Mouse (Mus musculus): ENCODE measurements around the gene Ccnjl. TPM values are rescaled to one million over a fixed set of nuclear protein-coding genes. Genes with fewer than 3 reads are reported as not detected.

Ccnjl gene
- total and polyA plus RNA-seq, 3 experiments, result not detected

DNA sequence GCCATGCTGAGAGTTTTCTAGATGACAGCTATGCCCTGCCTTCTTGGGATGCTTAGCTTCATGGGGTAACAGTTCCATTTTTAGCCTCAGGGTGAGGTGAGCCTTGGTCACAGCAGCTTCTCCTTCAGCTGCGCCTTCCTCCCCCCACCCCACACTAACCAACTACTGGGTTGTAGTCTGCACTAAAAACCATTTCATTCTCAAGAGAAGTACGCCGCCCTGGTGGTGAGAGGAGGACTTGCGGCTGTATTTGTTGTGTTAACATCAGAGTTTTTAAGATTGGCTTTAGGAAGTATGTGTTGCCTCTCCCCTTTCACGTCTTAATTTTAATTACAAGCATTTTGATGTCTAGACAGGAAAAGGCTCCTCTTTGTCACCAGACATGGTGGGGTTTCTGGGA, 39.7 kb downstream of the Ccnjl start:
- H3K9ac ChIP-seq (ENCODE audit: control insufficient read depth, low read depth, low read length, poor library complexity, severe bottlenecking), result no peak overlapping the region
- no peak overlapping the region for H3K4me3 ChIP-seq (ENCODE audit: control insufficient read depth in 1 of 2, insufficient read depth in 1 of 2, low read depth in 2 of 2, low read length in 2 of 2)
- H3K36me3 ChIP-seq (ENCODE audit: control insufficient read depth in 1 of 2, insufficient read depth in 2 of 2, low read length in 2 of 2), result no peaks in the 10 kb centered on the region
- DNase-seq (ENCODE audit: low read depth, low spot score), result peak; percentile 33
- H3K9me3 ChIP-seq (replicated peaks; ENCODE audit: insufficient read depth, low read length), result no peaks in the 10 kb centered on the region
- no peak overlapping the region for H3K27ac ChIP-seq (ENCODE audit: control insufficient read depth, low read depth, low read length)
- TF ChIP-seq TBP (IDR thresholded peaks at IDR 0.05; ENCODE audit: low read depth, low read length), result no peak
- TF ChIP-seq CTCF (IDR thresholded peaks at IDR 0.05 in 2 of 3, conservative IDR thresholded peaks at IDR 0.05 in 1 of 3; ENCODE audit: control insufficient read depth in 1 of 3, insufficient read depth in 1 of 3, low read depth in 2 of 3, low read length in 3 of 3, poor library complexity in 1 of 3, severe bottlenecking in 1 of 3), result peak; percentile 52 to 55 (median 54)
- no peaks in the 10 kb centered on the region for H3K79me2 ChIP-seq (ENCODE audit: control insufficient read depth, insufficient read depth, low read length, poor library complexity)
- no peaks in the 10 kb centered on the region for H3K27me3 ChIP-seq (ENCODE audit: control insufficient read depth in 1 of 2, insufficient read depth in 2 of 2, low read length in 2 of 2)
- H3K4me1 ChIP-seq (ENCODE audit: control insufficient read depth in 1 of 2, insufficient read depth in 2 of 2, low read length in 2 of 2), result no peaks in the 10 kb centered on the region

DNA sequence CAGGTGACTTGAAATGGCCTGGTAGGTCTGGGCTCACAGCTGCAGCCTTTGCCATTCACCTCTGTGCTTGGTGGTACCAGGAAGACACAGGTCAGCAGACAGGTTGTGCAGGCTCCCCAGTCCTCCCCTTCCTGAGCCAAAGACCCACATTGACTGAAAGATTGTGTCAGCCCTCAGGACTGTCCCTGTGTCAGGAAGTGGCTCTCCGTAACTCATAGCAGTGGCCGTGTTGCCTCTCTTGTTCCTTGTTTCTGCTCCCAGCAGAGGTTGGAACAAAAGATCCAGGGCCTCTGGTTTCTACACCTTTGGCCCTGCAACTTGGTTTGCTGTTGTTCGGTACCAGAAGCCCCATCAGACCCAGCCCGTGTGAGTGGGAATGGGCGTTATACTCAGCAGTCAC, 40.6 kb downstream of the Ccnjl start:
- DNase-seq (ENCODE audit: low read depth, low spot score), result no peak
- no peak overlapping the region for H3K27ac ChIP-seq (ENCODE audit: control insufficient read depth, low read depth, low read length)
- no peaks in the 10 kb centered on the region for H3K9me3 ChIP-seq (replicated peaks; ENCODE audit: insufficient read depth, low read length)

DNA sequence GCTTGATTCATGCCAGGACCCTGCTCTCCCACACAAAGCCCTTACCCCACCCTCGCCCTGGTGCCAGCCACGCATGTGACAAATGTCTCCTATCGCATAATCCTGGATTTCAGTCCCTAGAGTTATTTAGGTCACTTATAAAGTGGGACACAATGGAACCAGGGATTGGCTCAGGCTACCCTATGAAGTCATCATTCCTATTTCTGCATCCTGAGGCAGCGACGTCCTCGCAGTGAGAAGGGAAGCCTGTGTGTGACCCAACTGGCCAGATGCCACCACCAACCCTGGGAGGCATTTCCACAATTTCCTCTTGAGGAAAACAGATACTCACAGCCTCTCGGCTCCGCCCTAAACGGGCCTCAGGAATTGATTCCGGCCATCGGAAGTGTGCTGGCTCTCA, 41.0 kb downstream of the Ccnjl start:
- H3K9ac ChIP-seq (ENCODE audit: control insufficient read depth, low read depth, low read length, poor library complexity, severe bottlenecking), result no peak overlapping the region
- no peaks in the 10 kb centered on the region for H3K9me3 ChIP-seq (replicated peaks; ENCODE audit: insufficient read depth, low read length)
- TF ChIP-seq UBTF (IDR thresholded peaks at IDR 0.05; ENCODE audit: borderline replicate concordance, insufficient read depth, low read depth, low read length) (no peak), ZKSCAN1 (IDR thresholded peaks at IDR 0.05; ENCODE audit: low read depth, low read length) (no peak), KAT2A (conservative IDR thresholded peaks at IDR 0.05; ENCODE audit: low read depth, low read length) (no peak), E2F4 (IDR thresholded peaks at IDR 0.05; ENCODE audit: borderline replicate concordance, low read depth, low read length) (no peak), POLR2AphosphoS2 (IDR thresholded peaks at IDR 0.05; ENCODE audit: low read length) (no peak), RCOR1 (IDR thresholded peaks at IDR 0.05; ENCODE audit: low read depth, low read length) (no peak), MAZ (IDR thresholded peaks at IDR 0.05; ENCODE audit: low read depth, low read length) (no peak), SMC3 (IDR thresholded peaks at IDR 0.05; ENCODE audit: low read depth, low read length) (no peak), NRF1 (IDR thresholded peaks at IDR 0.05; ENCODE audit: insufficient read depth, low read depth, low read length, poor library complexity, severe bottlenecking) (no peak), ZC3H11A (IDR thresholded peaks at IDR 0.05; ENCODE audit: low read depth, low read length) (no peak), ZMIZ1 (IDR thresholded peaks at IDR 0.05; ENCODE audit: low read depth, low read length) (no peak), ELF1 (IDR thresholded peaks at IDR 0.05; ENCODE audit: low read depth, low read length) (no peak)
- H3K4me1 ChIP-seq (ENCODE audit: control insufficient read depth in 1 of 2, insufficient read depth in 2 of 2, low read length in 2 of 2), result no peaks in the 10 kb centered on the region
- H3K4me3 ChIP-seq (ENCODE audit: control insufficient read depth in 1 of 2, insufficient read depth in 1 of 2, low read depth in 2 of 2, low read length in 2 of 2), result no peak overlapping the region
- H3K79me2 ChIP-seq (ENCODE audit: control insufficient read depth, insufficient read depth, low read length, poor library complexity), result no peaks in the 10 kb centered on the region
- no peaks in the 10 kb centered on the region for H3K36me3 ChIP-seq (ENCODE audit: control insufficient read depth in 1 of 2, insufficient read depth in 2 of 2, low read length in 2 of 2)
- H3K27ac ChIP-seq (ENCODE audit: control insufficient read depth, low read depth, low read length), result no peak overlapping the region
- DNase-seq (ENCODE audit: low read depth, low spot score), result no peak
- H3K27me3 ChIP-seq (ENCODE audit: control insufficient read depth in 1 of 2, insufficient read depth in 2 of 2, low read length in 2 of 2), result no peaks in the 10 kb centered on the region

More for the DNA sequence above, 40.6 kb downstream of the Ccnjl start:
- Histone ChIP-seq H3K36me3 (ENCODE audit: control insufficient read depth in 1 of 2, insufficient read depth in 2 of 2, low read length in 2 of 2) (no peaks in the 10 kb centered on the region), H3K4me1 (ENCODE audit: control insufficient read depth in 1 of 2, insufficient read depth in 2 of 2, low read length in 2 of 2) (no peaks in the 10 kb centered on the region), H3K9ac (ENCODE audit: control insufficient read depth, low read depth, low read length, poor library complexity, severe bottlenecking) (no peak overlapping the region), H3K79me2 (ENCODE audit: control insufficient read depth, insufficient read depth, low read length, poor library complexity) (no peaks in the 10 kb centered on the region), H3K27me3 (ENCODE audit: control insufficient read depth in 1 of 2, insufficient read depth in 2 of 2, low read length in 2 of 2) (no peaks in the 10 kb centered on the region), H3K4me3 (ENCODE audit: control insufficient read depth in 1 of 2, insufficient read depth in 1 of 2, low read depth in 2 of 2, low read length in 2 of 2) (no peak overlapping the region)
- TF ChIP-seq MAZ (IDR thresholded peaks at IDR 0.05; ENCODE audit: low read depth, low read length), result no peak
- TF ChIP-seq CHD2 (IDR thresholded peaks at IDR 0.05; ENCODE audit: low read length), result no peak
- no peak for TF ChIP-seq MYC (IDR thresholded peaks at IDR 0.05; ENCODE audit: low read depth, low read length)
- TF ChIP-seq MYB (IDR thresholded peaks at IDR 0.05; ENCODE audit: low read depth, low read length), result no peak
- TF ChIP-seq USF2 (IDR thresholded peaks at IDR 0.05; ENCODE audit: borderline replicate concordance in 1 of 2, insufficient read depth in 1 of 2, low read depth in 1 of 2, low read length in 2 of 2), result no peak
- no peak for TF ChIP-seq GATA1 (IDR thresholded peaks at IDR 0.05; ENCODE audit: low read depth, low read length)
- no peak for TF ChIP-seq MAFK (IDR thresholded peaks at IDR 0.05; ENCODE audit: borderline replicate concordance, low read depth, low read length)
- TF ChIP-seq EP300 (IDR thresholded peaks at IDR 0.05; ENCODE audit: low read depth in 1 of 2, low read length in 2 of 2), result no peak
